Mouse (Mus musculus) hindbrain, postnatal 0 days (tissue): ENCODE results near the gene Olfr1047. TPM values are rescaled to one million over a fixed set of nuclear protein-coding genes. Genes with fewer than 3 reads are reported as not detected.
"Not testable (repeated sequence)": the region's sequence is repeated elsewhere in the genome, so short reads cannot be mapped to it uniquely, and the experiment has no call there.

Experiments used
- ATAC-seq: fragments of 200-750 bp; cut with Nextera tagmentation; 2 replicates; pipeline ENCODE4 v1.8.0; 2017; ENCODE audit warnings: mild to moderate bottlenecking, moderate TSS enrichment, moderate library complexity
- DNase-seq: peaks from one replicate; pipeline ENCODE4 v3.0.0-alpha.2; 2015; ENCODE audit warnings: low spot score
- H3K27ac ChIP-seq: fragments of 300-500 bp; sonication (generic); 2 replicates; pipeline ENCODE4 v1.5.1; 2014; ENCODE audit warnings: mild to moderate bottlenecking
- H3K27me3 ChIP-seq: fragments of 300-500 bp; sonication (generic); 2 replicates; pipeline ENCODE4 v1.6.1; 2014; ENCODE audit warnings: low read length, mixed read lengths; ENCODE audit not compliant: insufficient read depth
- H3K36me3 ChIP-seq: fragments of 300-500 bp; sonication (generic); 2 replicates; pipeline ENCODE4 v1.6.1; 2014; ENCODE audit warnings: low read length, mixed read lengths; ENCODE audit not compliant: insufficient read depth
- H3K4me1 ChIP-seq: fragments of 300-500 bp; sonication (generic); 2 replicates; pipeline ENCODE4 v1.6.1; 2014; ENCODE audit warnings: antibody characterized with exemption, low read length, mixed read lengths; ENCODE audit not compliant: insufficient read depth
- H3K4me2 ChIP-seq: fragments of 300-500 bp; sonication (generic); 2 replicates; pipeline ENCODE4 v1.6.1; 2014; ENCODE audit warnings: low read depth, mild to moderate bottlenecking, low read length, moderate library complexity, mixed read lengths
- H3K4me3 ChIP-seq: fragments of 300-500 bp; sonication (generic); 2 replicates; pipeline ENCODE4 v1.5.1; 2014; ENCODE audit warnings: low read length
- H3K9ac ChIP-seq: fragments of 300-500 bp; sonication (generic); replicated peaks from 2 replicates; pipeline ENCODE4 v1.6.1; 2014; ENCODE audit warnings: mild to moderate bottlenecking, low read length, moderate library complexity, mixed read lengths
- H3K9me3 ChIP-seq: fragments of 300-500 bp; sonication (generic); 2 replicates; pipeline ENCODE4 v1.6.1; 2016; ENCODE audit warnings: low read length, mixed read lengths
- CTCF ChIP-seq: IDR thresholded peaks from 2 replicates; pipeline ENCODE4 v1.5.1; 2016; ENCODE audit warnings: antibody characterized with exemption, control low read depth, low read depth
- WGBS: fragments of 180-500 bp; shearing (Covaris S2); extraction: QIAGEN DNeasy Blood & Tissue Kit; methylation state at CpG from one replicate; pipeline ENCODE4 v1.1.7; 2014; 5-methylcytosine and 5-hydroxymethylcytosine counted together
- polyA plus RNA-seq: library from polyadenylated mRNA; unstranded; fragments of >200 nt; fragmentation: Nextera tagmentation; extraction: Ambion mirVana; gene quantifications from 2 replicates; pipeline ENCODE4 v1.2.1, GENCODE M21; 2015
- total RNA-seq: library from RNA; depleted of rRNA; stranded (reverse); fragments of >200 nt; gene quantifications from 2 replicates; pipeline ENCODE4 v1.2.3, GENCODE M21; 2014; rRNA removed

Olfr1047 gene
- total RNA-seq (not detected in 2 replicates), polyA plus RNA-seq (not detected in 2 replicates)

GRCm38 (mm10) chr2:86231301-86231700, at the start of gene Olfr1047:
Olfr1047 (minus strand) TSS chr2:86231401.
- TF ChIP-seq CTCF = no peak
- no peak within 1 kb of the TSS for H3K27ac ChIP-seq
- DNase-seq = no peak
- no peak within 1 kb of the TSS for H3K4me2 ChIP-seq
- ATAC-seq = no peak
- 98% methylated on average over 1 of the region's 1 CpGs for WGBS
- no peaks in the 10 kb centered on the region for H3K9me3 ChIP-seq
- no peak within 1 kb of the TSS for H3K9ac ChIP-seq
- no peaks in the 10 kb centered on the region for H3K27me3 ChIP-seq
- H3K4me1 ChIP-seq = no peaks in the 10 kb centered on the region
- no peak within 1 kb of the TSS for H3K4me3 ChIP-seq
- H3K36me3 ChIP-seq = no peaks in the 10 kb centered on the region

- not testable (repeated sequence) for DNase-seq, H3K27ac ChIP-seq, H3K9ac ChIP-seq, H3K9me3 ChIP-seq, ATAC-seq, H3K4me2 ChIP-seq, H3K4me1 ChIP-seq, H3K4me3 ChIP-seq, H3K27me3 ChIP-seq, H3K36me3 ChIP-seq
Measured at GRCm38 (mm10) chr2:86278988-86279387, 47.8 kb upstream of the Olfr1047 start, which contains the start of gene Olfr1051. Olfr1051 (minus strand) TSS chr2:86279088.

- H3K4me1 ChIP-seq, H3K36me3 ChIP-seq, H3K9ac ChIP-seq, H3K4me2 ChIP-seq, H3K4me3 ChIP-seq, ATAC-seq, H3K9me3 ChIP-seq, H3K27ac ChIP-seq, H3K27me3 ChIP-seq, DNase-seq: not testable (repeated sequence)
Measured at GRCm38 (mm10) chr2:86258228-86258627, 27.0 kb upstream of the Olfr1047 start, which contains the start of gene Olfr1049. Olfr1049 (minus strand) TSS chr2:86258328.

GRCm38 (mm10) chr2:86240189-86240588, 9.0 kb upstream of the Olfr1047 start, which contains the start of gene Olfr1048:
Olfr1048 (minus strand) TSS chr2:86240289.
- DNase-seq (no peak), ATAC-seq (no peak)
- no peaks in the 10 kb centered on the region for H3K36me3 ChIP-seq
- no peak within 1 kb of the TSS for H3K9ac ChIP-seq
- H3K4me2 ChIP-seq = no peak within 1 kb of the TSS
- H3K27me3 ChIP-seq = no peaks in the 10 kb centered on the region
- no peaks in the 10 kb centered on the region for H3K9me3 ChIP-seq
- no peak within 1 kb of the TSS for H3K4me3 ChIP-seq
- no peak for TF ChIP-seq CTCF
- no peak within 1 kb of the TSS for H3K27ac ChIP-seq
- H3K4me1 ChIP-seq = no peaks in the 10 kb centered on the region

GRCm38 (mm10) chr2:86219214-86219613, 12.0 kb downstream of the Olfr1047 start, which contains the start of gene Olfr1046:
Olfr1046 (minus strand) TSS chr2:86219314.
- Histone ChIP-seq H3K4me1 (no peaks in the 10 kb centered on the region), H3K4me2 (no peak within 1 kb of the TSS), H3K9ac (no peak within 1 kb of the TSS), H3K36me3 (no peaks in the 10 kb centered on the region), H3K4me3 (no peak within 1 kb of the TSS), H3K27ac (no peak within 1 kb of the TSS), H3K27me3 (no peaks in the 10 kb centered on the region), H3K9me3 (no peaks in the 10 kb centered on the region)
- ATAC-seq (no peak), DNase-seq (no peak)
- TF ChIP-seq CTCF = no peak
- WGBS = 74% methylated on average over 2 of the region's 2 CpGs

- DNase-seq = no peak
- no peaks in the 10 kb centered on the region for H3K4me1 ChIP-seq
- H3K9ac ChIP-seq = no peak within 1 kb of the TSS
- no peak for ATAC-seq
- TF ChIP-seq CTCF = no peak
- H3K36me3 ChIP-seq = no peaks in the 10 kb centered on the region
- H3K27ac ChIP-seq = no peak within 1 kb of the TSS
- no peaks in the 10 kb centered on the region for H3K9me3 ChIP-seq
- no peaks in the 10 kb centered on the region for H3K27me3 ChIP-seq
- H3K4me2 ChIP-seq = no peak within 1 kb of the TSS
- H3K4me3 ChIP-seq = no peak within 1 kb of the TSS
Measured at GRCm38 (mm10) chr2:86202909-86203308, 28.3 kb downstream of the Olfr1047 start, which contains the start of gene Olfr1045. Olfr1045 (minus strand) TSS chr2:86203009.

GRCm38 (mm10) chr2:86195863-86196262, 35.3 kb downstream of the Olfr1047 start:
- Histone ChIP-seq H3K9me3 (no peaks in the 10 kb centered on the region), H3K27ac (no peak overlapping the region), H3K27me3 (no peaks in the 10 kb centered on the region), H3K4me2 (no peak overlapping the region), H3K4me1 (no peaks in the 10 kb centered on the region), H3K9ac (no peak overlapping the region), H3K4me3 (no peak overlapping the region), H3K36me3 (no peaks in the 10 kb centered on the region)
- TF ChIP-seq CTCF = no peak
- DNase-seq (no peak), ATAC-seq (no peak)
- 47% methylated on average over 1 of the region's 1 CpGs for WGBS
